Mouse (Mus musculus) CD4-positive helper T cell, adult 2 months (primary cell): ENCODE results near the gene Gcgr.

Source experiments
- DNase-seq: peaks from one replicate; pipeline ENCODE4 v3.0.0-alpha.2; 2012; ENCODE audit warnings: low read depth, missing footprints, low spot score

Gene Gcgr

DNA sequence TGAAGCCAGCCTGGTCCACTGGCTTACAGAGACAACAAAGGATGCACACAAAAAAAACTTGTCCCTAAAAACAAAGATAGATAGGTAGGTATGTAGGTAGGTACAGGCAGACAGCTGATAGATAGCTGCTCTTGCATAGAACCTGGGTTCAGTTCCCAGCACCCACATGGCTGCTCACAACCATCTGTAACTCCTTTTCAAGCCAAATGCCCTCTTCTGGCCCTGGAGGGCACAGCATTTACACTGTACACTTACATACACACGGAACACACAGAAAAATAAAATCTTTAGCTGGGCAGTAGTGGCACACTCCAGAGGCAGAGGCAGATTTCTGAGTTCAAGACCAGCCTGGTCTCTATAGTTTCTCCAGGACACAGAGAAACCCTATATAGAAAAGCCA lies 53.4 kb downstream of the Gcgr start:
- DNase-seq = no peak

DNA sequence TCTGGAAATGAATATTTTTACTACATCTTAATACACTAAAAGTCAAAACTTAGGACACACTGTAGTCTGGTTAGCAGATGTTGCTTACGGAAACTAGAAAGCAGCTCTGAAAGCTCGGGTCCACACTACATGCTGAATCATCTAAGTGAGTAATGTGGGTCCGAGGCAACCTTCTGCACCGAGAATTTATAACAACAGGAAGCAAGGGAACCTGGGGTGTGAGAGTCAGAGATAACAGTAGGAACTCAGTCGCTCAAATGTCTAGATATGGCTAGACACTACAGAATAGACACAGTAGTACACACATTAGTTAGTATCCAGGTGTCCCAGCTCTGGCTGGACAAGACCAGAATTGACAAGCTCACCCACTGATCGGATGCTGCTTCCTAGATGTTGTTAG lies 58.0 kb downstream of the Gcgr start:
- DNase-seq = no peak
